Mouse (Mus musculus): ENCODE data around the gene Prim1. TPM values are rescaled to one million over a fixed set of nuclear protein-coding genes. Genes with fewer than 3 reads are reported as not detected.

Gene Prim1
- polyA plus RNA-seq (2012; rRNA removed): 7.5 and 8.1 TPM in 2 replicates

DNA sequence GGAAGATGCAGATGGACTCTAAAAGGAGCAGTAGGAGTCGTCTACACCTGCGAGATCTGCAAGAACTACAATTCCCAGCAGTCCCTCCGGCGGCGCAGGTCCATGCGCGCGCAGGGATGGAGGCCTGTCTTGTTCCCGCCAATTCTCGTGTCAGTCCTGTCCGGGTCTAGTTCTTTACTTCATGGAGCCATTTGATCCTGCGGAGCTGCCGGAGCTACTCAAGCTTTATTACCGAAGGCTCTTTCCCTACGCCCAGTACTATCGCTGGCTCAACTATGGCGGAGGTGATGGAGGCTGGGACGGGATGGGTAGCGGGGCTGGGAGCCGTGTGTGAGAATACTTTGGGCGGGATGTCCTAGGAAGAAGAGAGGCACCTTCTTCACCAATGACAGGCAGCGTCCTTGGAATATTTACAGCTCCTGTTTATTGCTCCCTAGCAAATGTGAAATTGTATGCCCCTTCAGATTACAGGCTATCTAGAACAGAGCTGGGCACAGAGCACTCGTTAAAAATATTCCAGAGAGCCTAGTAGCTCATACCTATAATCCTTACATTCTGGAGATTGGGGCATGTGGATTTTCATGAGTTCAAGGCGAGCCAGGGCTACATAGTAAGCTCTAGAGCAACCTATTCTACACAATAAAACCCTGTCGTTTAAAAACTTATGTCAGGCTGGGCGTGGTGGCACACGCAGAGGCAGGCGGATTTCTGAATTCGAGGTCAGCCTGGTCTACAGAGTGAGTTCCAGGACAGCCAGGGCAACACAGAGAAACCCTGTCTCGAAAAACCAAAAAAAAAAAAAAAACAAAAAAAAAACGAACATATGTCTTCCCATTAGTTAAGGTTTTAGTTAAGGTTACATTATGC is at the start of gene Prim1:
TSS of gene Prim1 (plus strand) at position 101 of the 867 bp plus-strand sequence.
- TF ChIP-seq CTCF (IDR thresholded peaks at IDR 0.05; ENCODE audit: extremely low read depth, insufficient read depth, low read length) (no peak), POLR2A (IDR thresholded peaks at IDR 0.05; ENCODE audit: extremely low read depth, insufficient read depth, low read length) (no peak)
- Histone ChIP-seq H3K27ac (ENCODE audit: insufficient read depth, low read length) (no peak within 1 kb of the TSS), H3K4me1 (ENCODE audit: control insufficient read depth, insufficient read depth, low read length) (no peaks in the 10 kb centered on the region), H3K4me3 (ENCODE audit: insufficient read depth, low read length) (peak within 1 kb of the TSS; percentile 78)

DNA sequence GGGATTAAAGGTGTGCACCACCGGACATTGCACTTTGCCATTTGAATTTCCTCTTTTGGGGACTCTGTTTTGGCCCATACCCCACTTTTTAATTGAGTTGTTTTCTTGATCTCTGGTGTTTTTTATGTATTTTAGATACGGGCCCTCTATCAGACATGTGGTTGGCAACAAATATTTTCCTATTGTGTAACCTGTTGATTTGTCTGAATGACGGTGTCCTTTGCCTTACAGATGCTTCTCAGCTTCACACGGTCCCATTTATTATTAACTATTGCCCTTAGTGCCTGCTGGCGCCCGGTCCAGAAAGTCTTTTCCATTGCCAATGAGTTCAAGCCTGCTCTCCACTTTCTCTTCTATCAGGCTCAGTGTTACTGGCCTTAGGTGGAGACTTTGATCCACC is 48.5 kb upstream of the Prim1 start:
- no peak overlapping the region for H3K4me3 ChIP-seq (ENCODE audit: insufficient read depth, low read length)
- no peak overlapping the region for H3K27ac ChIP-seq (ENCODE audit: insufficient read depth, low read length)
- TF ChIP-seq POLR2A (IDR thresholded peaks at IDR 0.05; ENCODE audit: extremely low read depth, insufficient read depth, low read length): no peak
- no peak for TF ChIP-seq CTCF (IDR thresholded peaks at IDR 0.05; ENCODE audit: extremely low read depth, insufficient read depth, low read length)
- no peaks in the 10 kb centered on the region for H3K4me1 ChIP-seq (ENCODE audit: control insufficient read depth, insufficient read depth, low read length)

DNA sequence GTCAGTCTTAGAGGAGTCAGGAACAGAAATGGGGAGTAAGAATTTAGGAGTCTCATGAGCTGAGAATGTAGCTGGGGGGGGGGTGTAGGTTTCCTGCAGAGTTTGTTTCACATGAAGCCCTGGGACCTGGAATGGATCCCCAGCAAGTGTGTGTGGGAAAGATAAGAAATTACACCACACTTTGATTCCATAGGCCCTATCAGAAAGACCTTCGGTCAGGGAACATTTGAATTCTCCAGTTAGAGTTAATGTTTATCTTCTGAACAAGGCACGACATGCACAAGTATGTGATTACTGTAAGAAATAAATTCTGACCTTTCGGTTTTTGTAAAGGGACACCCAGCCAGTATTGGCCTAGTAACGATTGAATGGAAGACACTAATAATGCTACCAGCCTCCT is 45.1 kb upstream of the Prim1 start:
- no peak for TF ChIP-seq POLR2A (IDR thresholded peaks at IDR 0.05; ENCODE audit: extremely low read depth, insufficient read depth, low read length)
- TF ChIP-seq CTCF (IDR thresholded peaks at IDR 0.05; ENCODE audit: extremely low read depth, insufficient read depth, low read length): no peak
- H3K4me3 ChIP-seq (ENCODE audit: insufficient read depth, low read length): no peak overlapping the region
- no peak overlapping the region for H3K27ac ChIP-seq (ENCODE audit: insufficient read depth, low read length)
- H3K4me1 ChIP-seq (ENCODE audit: control insufficient read depth, insufficient read depth, low read length): no peaks in the 10 kb centered on the region

DNA sequence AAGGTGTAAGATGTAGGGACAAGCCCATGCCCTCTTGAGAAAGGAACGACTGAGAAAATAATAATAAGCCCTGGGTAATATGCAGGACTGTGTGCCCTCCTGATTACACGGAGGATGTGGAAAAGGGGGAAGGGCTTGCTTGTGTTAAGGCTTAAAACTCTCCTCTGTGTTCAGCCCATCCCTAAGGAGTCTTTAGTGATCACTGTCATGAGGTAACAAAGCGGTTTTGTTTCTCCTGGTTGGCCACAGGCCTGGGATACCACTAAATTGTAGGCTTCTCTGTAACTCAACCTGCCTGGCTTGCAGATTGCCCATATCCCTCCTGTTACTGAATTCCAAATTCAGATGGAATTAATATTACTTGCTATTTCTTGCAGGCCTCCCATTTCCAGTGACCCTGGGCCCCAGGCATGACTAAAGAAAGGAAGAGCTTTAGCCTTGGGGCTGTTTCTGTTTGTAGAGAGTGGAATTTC is 44.6 kb upstream of the Prim1 start:
- no peak for TF ChIP-seq CTCF (IDR thresholded peaks at IDR 0.05; ENCODE audit: extremely low read depth, insufficient read depth, low read length)
- no peak for TF ChIP-seq POLR2A (IDR thresholded peaks at IDR 0.05; ENCODE audit: extremely low read depth, insufficient read depth, low read length)

DNA sequence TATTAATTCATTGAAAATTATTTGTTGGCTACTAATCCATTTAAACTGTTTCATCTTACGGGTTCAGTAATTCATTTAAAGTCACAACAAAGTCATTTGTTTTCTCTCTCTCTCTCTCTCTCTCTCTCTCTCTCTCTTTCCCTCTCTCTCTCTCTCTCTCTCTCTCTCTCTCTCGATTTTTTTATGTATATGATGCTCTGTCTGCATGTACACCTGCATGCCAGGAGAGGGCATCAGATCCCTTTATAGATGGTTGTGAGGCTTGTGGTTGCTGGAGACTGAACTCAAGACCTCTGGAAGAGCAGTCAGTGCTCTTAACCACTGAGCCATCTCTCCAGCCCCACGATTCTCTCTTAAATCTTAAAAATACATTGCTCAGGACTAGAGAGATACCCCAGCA is 43.8 kb upstream of the Prim1 start:
- H3K27ac ChIP-seq (ENCODE audit: insufficient read depth, low read length): no peak overlapping the region
- no peak for TF ChIP-seq POLR2A (IDR thresholded peaks at IDR 0.05; ENCODE audit: extremely low read depth, insufficient read depth, low read length)
- no peak for TF ChIP-seq CTCF (IDR thresholded peaks at IDR 0.05; ENCODE audit: extremely low read depth, insufficient read depth, low read length)
- no peaks in the 10 kb centered on the region for H3K4me1 ChIP-seq (ENCODE audit: control insufficient read depth, insufficient read depth, low read length)
- no peak overlapping the region for H3K4me3 ChIP-seq (ENCODE audit: insufficient read depth, low read length)

More for the DNA sequence above, 44.6 kb upstream of the Prim1 start:
- Histone ChIP-seq H3K27ac (ENCODE audit: insufficient read depth, low read length) (no peak overlapping the region), H3K4me1 (ENCODE audit: control insufficient read depth, insufficient read depth, low read length) (no peaks in the 10 kb centered on the region), H3K4me3 (ENCODE audit: insufficient read depth, low read length) (no peak overlapping the region)

DNA sequence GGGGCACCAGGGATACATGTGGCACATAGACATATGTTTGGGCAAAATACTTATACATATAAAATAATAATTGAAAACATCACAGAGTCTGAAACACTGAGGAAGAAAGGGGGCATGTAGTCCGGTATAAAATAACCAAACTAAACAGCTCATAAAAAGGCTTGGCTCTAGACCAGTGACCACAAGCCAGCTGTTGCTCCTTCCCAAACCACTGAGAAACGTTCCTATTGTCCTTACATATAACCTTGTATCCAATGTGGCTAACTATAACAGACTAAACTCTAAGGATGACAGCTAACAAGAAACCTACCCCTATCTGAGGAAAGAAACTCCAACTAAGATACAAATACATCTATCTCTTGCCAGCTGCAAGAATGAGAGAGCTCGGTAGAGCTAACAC is 40.9 kb upstream of the Prim1 start:
- Histone ChIP-seq H3K27ac (ENCODE audit: insufficient read depth, low read length) (no peak overlapping the region), H3K4me1 (ENCODE audit: control insufficient read depth, insufficient read depth, low read length) (no peaks in the 10 kb centered on the region)
- TF ChIP-seq POLR2A (IDR thresholded peaks at IDR 0.05; ENCODE audit: extremely low read depth, insufficient read depth, low read length): no peak
- TF ChIP-seq CTCF (IDR thresholded peaks at IDR 0.05; ENCODE audit: extremely low read depth, insufficient read depth, low read length): no peak

DNA sequence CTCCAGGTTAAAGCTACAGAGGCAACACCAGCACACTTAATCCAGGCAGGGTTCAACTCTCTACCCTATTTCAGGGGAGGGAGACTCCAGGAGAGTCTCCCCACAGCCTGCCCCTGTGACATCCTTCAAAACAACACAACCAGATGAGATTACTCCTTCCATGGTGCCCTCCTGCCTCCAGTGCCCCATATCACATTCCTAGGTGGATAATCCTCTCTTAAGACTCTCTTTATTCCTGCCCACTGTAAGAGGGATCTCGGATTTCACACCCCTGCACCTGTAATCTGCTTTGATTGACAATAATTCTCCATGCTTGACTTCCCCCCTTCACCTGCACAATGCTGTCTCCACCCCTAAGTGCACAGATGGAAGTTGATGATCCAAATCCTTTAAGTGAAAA is 39.5 kb upstream of the Prim1 start:
- Histone ChIP-seq H3K4me3 (ENCODE audit: insufficient read depth, low read length) (no peak overlapping the region), H3K4me1 (ENCODE audit: control insufficient read depth, insufficient read depth, low read length) (no peaks in the 10 kb centered on the region), H3K27ac (ENCODE audit: insufficient read depth, low read length) (no peak overlapping the region)
- TF ChIP-seq POLR2A (IDR thresholded peaks at IDR 0.05; ENCODE audit: extremely low read depth, insufficient read depth, low read length) (no peak), CTCF (IDR thresholded peaks at IDR 0.05; ENCODE audit: extremely low read depth, insufficient read depth, low read length) (no peak)

More for the DNA sequence above, 40.9 kb upstream of the Prim1 start:
- no peak overlapping the region for H3K4me3 ChIP-seq (ENCODE audit: insufficient read depth, low read length)

DNA sequence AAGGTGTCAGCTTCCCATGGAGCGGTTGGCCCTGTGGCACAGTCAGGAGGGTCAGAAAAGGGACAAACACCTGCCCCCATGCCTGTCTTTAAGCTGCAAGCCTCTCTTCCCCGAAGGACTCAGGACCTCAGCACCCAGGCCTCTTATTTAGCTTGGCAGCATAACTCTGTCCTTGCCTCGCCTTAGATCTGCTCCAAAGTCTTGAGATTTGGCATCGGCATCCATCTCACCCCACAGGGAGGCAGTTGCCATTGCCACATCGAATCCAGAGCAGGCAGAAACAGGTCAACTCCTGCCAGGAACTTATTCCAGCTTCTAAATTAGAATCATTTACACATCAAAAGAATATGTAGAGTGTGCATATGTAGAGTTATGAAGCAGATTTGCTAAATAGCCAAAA is 30.3 kb upstream of the Prim1 start:
- Histone ChIP-seq H3K4me1 (ENCODE audit: control insufficient read depth, insufficient read depth, low read length) (no peaks in the 10 kb centered on the region), H3K27ac (ENCODE audit: insufficient read depth, low read length) (no peak overlapping the region), H3K4me3 (ENCODE audit: insufficient read depth, low read length) (no peak overlapping the region)
- no peak for TF ChIP-seq CTCF (IDR thresholded peaks at IDR 0.05; ENCODE audit: extremely low read depth, insufficient read depth, low read length)
- no peak for TF ChIP-seq POLR2A (IDR thresholded peaks at IDR 0.05; ENCODE audit: extremely low read depth, insufficient read depth, low read length)

DNA sequence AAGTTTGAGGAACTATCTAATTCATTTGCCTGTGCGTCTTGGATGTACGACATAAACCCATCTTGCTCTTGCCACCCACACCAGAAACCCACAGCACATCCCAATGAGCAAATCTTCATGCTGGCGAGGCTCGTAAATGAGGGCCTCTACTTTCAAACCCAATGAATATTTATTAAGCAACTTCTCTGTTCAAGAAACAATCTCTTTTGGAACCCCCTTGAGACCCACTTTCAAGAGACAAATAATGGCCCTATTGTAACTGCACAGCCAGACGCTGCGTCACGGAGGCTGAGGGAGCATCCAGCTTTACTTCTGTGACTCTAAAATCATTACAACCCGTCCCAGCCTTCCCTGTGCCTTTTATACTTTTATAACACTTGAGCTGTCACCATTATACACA is 29.4 kb upstream of the Prim1 start:
- Histone ChIP-seq H3K27ac (ENCODE audit: insufficient read depth, low read length) (no peak overlapping the region), H3K4me1 (ENCODE audit: control insufficient read depth, insufficient read depth, low read length) (no peaks in the 10 kb centered on the region), H3K4me3 (ENCODE audit: insufficient read depth, low read length) (no peak overlapping the region)
- TF ChIP-seq POLR2A (IDR thresholded peaks at IDR 0.05; ENCODE audit: extremely low read depth, insufficient read depth, low read length) (no peak), CTCF (IDR thresholded peaks at IDR 0.05; ENCODE audit: extremely low read depth, insufficient read depth, low read length) (no peak)

DNA sequence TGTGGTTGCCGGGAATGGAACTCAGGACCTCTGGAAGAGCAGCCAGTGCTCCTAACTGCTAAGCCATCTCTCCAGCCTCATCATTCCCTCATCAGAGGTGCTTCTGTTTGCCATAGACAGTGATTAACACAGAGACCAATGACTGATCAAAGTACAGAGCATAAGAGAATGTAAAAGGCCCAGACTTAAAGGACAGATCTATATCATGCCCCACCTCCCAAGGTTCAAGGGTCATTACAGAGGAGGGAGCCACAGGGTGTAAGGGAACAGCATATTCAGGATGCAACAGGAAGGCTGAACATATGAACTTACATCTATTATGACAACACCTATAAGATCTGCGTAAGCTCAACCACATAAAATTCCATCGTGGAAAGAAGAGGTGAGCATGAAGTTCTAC is 18.3 kb upstream of the Prim1 start:
- no peak for TF ChIP-seq POLR2A (IDR thresholded peaks at IDR 0.05; ENCODE audit: extremely low read depth, insufficient read depth, low read length)
- no peak for TF ChIP-seq CTCF (IDR thresholded peaks at IDR 0.05; ENCODE audit: extremely low read depth, insufficient read depth, low read length)
- no peak overlapping the region for H3K4me3 ChIP-seq (ENCODE audit: insufficient read depth, low read length)
- H3K27ac ChIP-seq (ENCODE audit: insufficient read depth, low read length): no peak overlapping the region
- H3K4me1 ChIP-seq (ENCODE audit: control insufficient read depth, insufficient read depth, low read length): no peaks in the 10 kb centered on the region

Measured in cortical plate, adult 2 months (tissue).